8 mouse cellular contexts compared by ENCODE assay signal in the genomic region with DNA sequence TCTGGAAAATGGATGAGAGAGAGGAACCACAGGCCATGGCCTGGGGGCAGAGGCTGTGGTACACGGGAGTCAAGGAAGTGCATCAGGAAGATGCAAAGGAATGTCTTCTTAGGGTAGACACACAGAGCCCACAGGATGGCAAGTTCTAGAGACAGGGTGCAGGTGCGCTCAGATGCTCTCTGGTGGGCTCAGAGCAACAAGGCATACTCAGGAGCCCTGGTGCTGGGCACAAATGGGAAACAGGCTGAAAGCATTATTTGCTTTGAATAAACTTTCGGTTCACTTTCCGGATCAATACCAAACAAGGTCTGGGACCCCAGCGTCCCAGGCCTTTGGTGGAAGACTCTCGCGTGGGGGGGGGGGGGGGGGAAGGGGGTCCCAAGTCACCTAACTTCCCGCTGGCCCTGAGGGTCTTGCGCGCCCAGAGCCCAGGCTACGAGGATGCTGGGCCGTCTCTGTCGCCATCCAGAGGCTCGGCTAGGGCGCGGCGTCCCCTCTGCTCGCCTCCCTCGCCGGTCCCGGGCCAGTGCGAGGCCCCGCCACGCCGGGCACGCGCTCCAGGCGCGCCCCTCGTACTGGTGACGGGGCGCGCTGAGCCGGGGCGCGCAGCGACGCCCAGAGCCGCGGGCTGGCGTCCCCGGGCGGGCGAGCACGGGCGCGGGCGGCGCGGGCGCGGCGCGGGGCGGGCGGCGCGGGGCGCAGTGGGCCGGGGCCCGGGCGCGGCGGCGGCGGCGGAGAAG. TPM values are rescaled to one million over a fixed set of nuclear protein-coding genes. Genes with fewer than 3 reads are reported as not detected.
DNase-seq lines count a peak whose midpoint lies in the region; ATAC-seq lines count a peak whose summit lies in the region.

A gene (plus strand): TSS at position 701 of the 740 bp plus-strand sequence.

- H3K27ac ChIP-seq in forebrain, embryonic 16.5 days (ENCODE audit: low read length) = peak within 1 kb of the TSS; percentile 59
- peak within 1 kb of the TSS; percentile 85 for H3K27ac ChIP-seq in neural tube, embryonic 14.5 days (ENCODE audit: low read depth, low read length)

- peaks cover 28% of the 10 kb centered on the region for H3K4me1 ChIP-seq in forebrain, embryonic 16.5 days (replicated peaks; ENCODE audit: control insufficient read depth, insufficient read depth, low read length)
- peaks cover 21% of the 10 kb centered on the region for H3K4me1 ChIP-seq in neural tube, embryonic 14.5 days (ENCODE audit: control insufficient read depth, insufficient read depth, low read length)

- ATAC-seq in forebrain, embryonic 16.5 days = peak; percentile 84
- peak; percentile 84 for ATAC-seq in neural tube, embryonic 14.5 days (ENCODE audit: low read depth)

- peak within 1 kb of the TSS; percentile 91 for H3K9ac ChIP-seq in forebrain, embryonic 16.5 days (replicated peaks; ENCODE audit: low read depth, low read length)
- H3K9ac ChIP-seq in neural tube, embryonic 14.5 days (replicated peaks; ENCODE audit: low read depth, low read length) = peak within 1 kb of the TSS; percentile 92

- H3K27me3 ChIP-seq in forebrain, embryonic 16.5 days (replicated peaks; ENCODE audit: control insufficient read depth, insufficient read depth, low read length) = 0 out of 2 replicates have a peak, but pooled peaks cover 2% of the 10 kb centered on the region
- no peaks in the 10 kb centered on the region for H3K27me3 ChIP-seq in neural tube, embryonic 14.5 days (ENCODE audit: control insufficient read depth, insufficient read depth, low read length)

- WGBS in forebrain, embryonic 16.5 days = under 1% methylated on average over 35 of the region's 67 CpGs
- 2% methylated on average over 51 of the region's 67 CpGs for WGBS in neural tube, embryonic 14.5 days

- H3K4me2 ChIP-seq in forebrain, embryonic 16.5 days (ENCODE audit: low read length) = peak within 1 kb of the TSS; percentile 61
- peak within 1 kb of the TSS; percentile 72 for H3K4me2 ChIP-seq in neural tube, embryonic 14.5 days (ENCODE audit: low read depth, low read length)

- no peaks in the 10 kb centered on the region for H3K36me3 ChIP-seq in forebrain, embryonic 16.5 days (ENCODE audit: control insufficient read depth, insufficient read depth)
- H3K36me3 ChIP-seq in neural tube, embryonic 14.5 days (ENCODE audit: control insufficient read depth, insufficient read depth, low read length) = no peaks in the 10 kb centered on the region

- intact Hi-C loops in left cerebral cortex, postnatal 10 days (cut with DNase I) = loop anchor here (5.0 to 10.0 kb wide), 3 partner anchors 201 to 1289 kb away; no protein-coding TSS in a partner anchor

- peak; percentile 43 to 58 for DNase-seq in kidney, postnatal 4 days
- DNase-seq in kidney, adult 8-10 months = no peak
- peak; percentile 75 to 87 for DNase-seq in cerebellum, adult 18-20 months
- peak in 1 of 2 experiments; percentile 84 for DNase-seq in left cerebral cortex, postnatal 10 days (ENCODE audit: extremely low spot score in 1 of 2, low spot score in 2 of 2)
- DNase-seq in testis, postnatal 10 days (ENCODE audit: low spot score) = no peak
- DNase-seq in spleen, adult 12 weeks (ENCODE audit: low spot score) = no peak

- H3K4me3 ChIP-seq in forebrain, embryonic 16.5 days (replicated peaks; ENCODE audit: low read length) = peak within 1 kb of the TSS; percentile 72
- peak within 1 kb of the TSS; percentile 84 for H3K4me3 ChIP-seq in neural tube, embryonic 14.5 days (ENCODE audit: low read depth, low read length)

- H3K9me3 ChIP-seq in forebrain, embryonic 16.5 days (ENCODE audit: control insufficient read depth, low read length) = no peaks in the 10 kb centered on the region
- no peaks in the 10 kb centered on the region for H3K9me3 ChIP-seq in neural tube, embryonic 14.5 days (ENCODE audit: control insufficient read depth, low read length)

RNA-seq across cellular contexts. Expression of the gene that starts here (rescaled TPM):
- polyA plus RNA-seq in forebrain, embryonic 16.5 days (2015; fragmentation: Nextera tagmentation; extraction: Ambion mirVana) = 15.0 and 18.7 TPM in 2 replicates
- 10 to 100 TPM; 80.9 to 86.7 TPM for total RNA-seq in left cerebral cortex, postnatal 10 days (2021)
- polyA plus RNA-seq in neural tube, embryonic 14.5 days (2014; fragmentation: Nextera tagmentation; extraction: Ambion mirVana) = 26.6 and 33.3 TPM in 2 replicates

Comparison
In these comparisons a context has a peak if more than half of its experiments do, and no peak if none do; other contexts are left out.
1. DNase-seq: peak in kidney, postnatal 4 days (2 of 2) and cerebellum, adult 18-20 months (2 of 2); none in kidney, adult 8-10 months (0 of 2), testis, postnatal 10 days (single experiment) and spleen, adult 12 weeks (single experiment).